Mouse (Mus musculus): ENCODE measurements around the gene Cd44. TPM values are rescaled to one million over a fixed set of nuclear protein-coding genes. Genes with fewer than 3 reads are reported as not detected.
A peak's percentile ranks its signal among the peaks of the same experiment; 100 is the strongest.

Gene Cd44
- polyA plus RNA-seq, 1 experiment from 2014 or later: 145 TPM

GRCm38 (mm10) chr2:102863583-102863982, 37.9 kb downstream of the Cd44 start:
- no peaks in the 10 kb centered on the region for H3K27me3 ChIP-seq
- TF ChIP-seq CTCF (IDR thresholded peaks at IDR 0.05): no peak
- CTCF ChIA-PET: interaction anchor here (1.0 to 1.3 kb wide), 3 partner anchors 10 to 21 kb away, joined by 3 to 4 read pairs (median 3); no protein-coding TSS in a partner anchor
- in situ Hi-C loops (cut with MboI; ENCODE audit: low pct_unique_long_range_greater_than_20kb): no loop called here
- POLR2A ChIA-PET: interaction anchor here (0.9 kb wide), 1 partner anchor 9 kb away, joined by 3 read pairs; no protein-coding TSS in a partner anchor
- DNase-seq (ENCODE audit: low read depth, low spot score) (no peak), ATAC-seq (no peak)

GRCm38 (mm10) chr2:102862706-102863105, 38.8 kb downstream of the Cd44 start:
- POLR2A ChIA-PET: no interaction called here
- CTCF ChIA-PET: interaction anchor here (1.0 to 1.3 kb wide), 5 partner anchors 11 to 37 kb away, joined by 3 to 4 read pairs (median 3); no protein-coding TSS in a partner anchor
- TF ChIP-seq CTCF (IDR thresholded peaks at IDR 0.05): no peak
- no peak for DNase-seq (ENCODE audit: low read depth, low spot score)
- in situ Hi-C loops (cut with MboI; ENCODE audit: low pct_unique_long_range_greater_than_20kb): no loop called here
- no peaks in the 10 kb centered on the region for H3K27me3 ChIP-seq
- ATAC-seq: no peak

GRCm38 (mm10) chr2:102858271-102858670, 43.2 kb downstream of the Cd44 start:
- CTCF ChIA-PET: interaction anchor here (1.3 kb wide), 1 partner anchor 58 kb away, joined by 3 read pairs; no protein-coding TSS in a partner anchor
- DNase-seq (ENCODE audit: low read depth, low spot score) (no peak), ATAC-seq (no peak)
- TF ChIP-seq CTCF (IDR thresholded peaks at IDR 0.05): no peak
- POLR2A ChIA-PET: no interaction called here
- no peaks in the 10 kb centered on the region for H3K27me3 ChIP-seq
- in situ Hi-C loops (cut with MboI; ENCODE audit: low pct_unique_long_range_greater_than_20kb): no loop called here

GRCm38 (mm10) chr2:102853297-102853696, 48.2 kb downstream of the Cd44 start:
- no peak for TF ChIP-seq CTCF (IDR thresholded peaks at IDR 0.05)
- H3K27me3 ChIP-seq: no peaks in the 10 kb centered on the region
- POLR2A ChIA-PET: no interaction called here
- CTCF ChIA-PET: interaction anchor here (0.8 to 1.4 kb wide), 4 partner anchors 9 to 167 kb away, joined by 3 to 4 read pairs (median 3); no protein-coding TSS in a partner anchor
- no peak for ATAC-seq
- in situ Hi-C loops (cut with MboI; ENCODE audit: low pct_unique_long_range_greater_than_20kb): no loop called here
- DNase-seq (ENCODE audit: low read depth, low spot score): no peak

- in situ Hi-C loops (cut with MboI; ENCODE audit: low pct_unique_long_range_greater_than_20kb): no loop called here
- ATAC-seq (no peak), DNase-seq (ENCODE audit: low read depth, low spot score) (no peak)
- H3K27me3 ChIP-seq: no peaks in the 10 kb centered on the region
- TF ChIP-seq CTCF (IDR thresholded peaks at IDR 0.05): no peak
- POLR2A ChIA-PET: no interaction called here
- CTCF ChIA-PET: interaction anchor here (2.3 kb wide), 1 partner anchor 8 kb away, joined by 10 read pairs; no protein-coding TSS in a partner anchor
Measured at GRCm38 (mm10) chr2:102851936-102852477, 49.5 kb downstream of the Cd44 start.

- in situ Hi-C loops (cut with MboI; ENCODE audit: low pct_unique_long_range_greater_than_20kb): no loop called here
- CTCF ChIA-PET: interaction anchor here (1.8 to 2.3 kb wide), 3 partner anchors 10 to 168 kb away, joined by 4 to 10 read pairs (median 4); no protein-coding TSS in a partner anchor
Measured at GRCm38 (mm10) chr2:102850026-102850425, 51.4 kb downstream of the Cd44 start.

GRCm38 (mm10) chr2:102848811-102849433, 52.5 kb downstream of the Cd44 start:
- no peak for DNase-seq (ENCODE audit: low read depth, low spot score)
- ChIA-PET CTCF (interaction anchor here (1.8 kb wide), 1 partner anchor 34 kb away, joined by 4 read pairs; no protein-coding TSS in a partner anchor), POLR2A (no interaction called here)
- no peak for TF ChIP-seq CTCF (IDR thresholded peaks at IDR 0.05)
- ATAC-seq: no peak
- no peaks in the 10 kb centered on the region for H3K27me3 ChIP-seq
- in situ Hi-C loops (cut with MboI; ENCODE audit: low pct_unique_long_range_greater_than_20kb): no loop called here

More at GRCm38 (mm10) chr2:102850026-102850425, 51.4 kb downstream of the Cd44 start:
- POLR2A ChIA-PET: interaction anchor here (1.2 kb wide), 1 partner anchor 10 kb away, joined by 3 read pairs; no protein-coding TSS in a partner anchor
- TF ChIP-seq CTCF (IDR thresholded peaks at IDR 0.05): no peak
- no peaks in the 10 kb centered on the region for H3K27me3 ChIP-seq
- peak; percentile 80 for DNase-seq (ENCODE audit: low read depth, low spot score)
- ATAC-seq: peak; percentile 86

- DNase-seq (ENCODE audit: low read depth, low spot score) (no peak), ATAC-seq (no peak)
- no peak for TF ChIP-seq CTCF (IDR thresholded peaks at IDR 0.05)
- in situ Hi-C loops (cut with MboI; ENCODE audit: low pct_unique_long_range_greater_than_20kb): no loop called here
- no peaks in the 10 kb centered on the region for H3K27me3 ChIP-seq
- CTCF ChIA-PET: interaction anchor here (0.8 to 1.3 kb wide), 2 partner anchors 10 to 12 kb away, joined by 3 read pairs; no protein-coding TSS in a partner anchor
- POLR2A ChIA-PET: no interaction called here
Measured at GRCm38 (mm10) chr2:102841231-102841630, 60.2 kb downstream of the Cd44 start.

- H3K27me3 ChIP-seq: no peaks in the 10 kb centered on the region
- ATAC-seq: no peak
- ChIA-PET POLR2A (interaction anchor here (1.4 kb wide), 1 partner anchor 63 kb away, joined by 3 read pairs; the partner anchor contains the start of gene Cd44), CTCF (no interaction called here)
- no peak for DNase-seq (ENCODE audit: low read depth, low spot score)
- in situ Hi-C loops (cut with MboI; ENCODE audit: low pct_unique_long_range_greater_than_20kb): no loop called here
- TF ChIP-seq CTCF (IDR thresholded peaks at IDR 0.05): no peak
Measured at GRCm38 (mm10) chr2:102838179-102838578, 63.3 kb downstream of the Cd44 start.

- CTCF ChIA-PET: interaction anchor here (1.0 kb wide), 1 partner anchor 13 kb away, joined by 4 read pairs; no protein-coding TSS in a partner anchor
Measured at GRCm38 (mm10) chr2:102831547-102831946, 69.9 kb downstream of the Cd44 start.

More at GRCm38 (mm10) chr2:102831547-102831946, 69.9 kb downstream of the Cd44 start:
- ATAC-seq (no peak), DNase-seq (ENCODE audit: low read depth, low spot score) (no peak)
- no peaks in the 10 kb centered on the region for H3K27me3 ChIP-seq
- POLR2A ChIA-PET: interaction anchor here (0.7 kb wide), 1 partner anchor 64 kb away, joined by 3 read pairs; no protein-coding TSS in a partner anchor
- in situ Hi-C loops (cut with MboI; ENCODE audit: low pct_unique_long_range_greater_than_20kb): no loop called here
- no peak for TF ChIP-seq CTCF (IDR thresholded peaks at IDR 0.05)

All from Patski (cell line).